Mouse (Mus musculus) spleen, postnatal 4 days (tissue): ENCODE results near the gene Gm16451.
"Not testable (repeated sequence)": the region's sequence is repeated elsewhere in the genome, so short reads cannot be mapped to it uniquely, and the experiment has no call there.

Experiments
- DNase-seq, 2 experiments: peaks; one replicate each; pipeline ENCODE4 v3.0.0; 2022; ENCODE audit warnings: low spot score in 2 of 2

The Gm16451 gene

GRCm38 (mm10) chr7:22118145-22118544, at the start of gene Gm16451:
Gene Gm16451 (minus strand): TSS chr7:22118245.
- not testable (repeated sequence) for DNase-seq

GRCm38 (mm10) chr7:22163935-22164334, 45.9 kb upstream of the Gm16451 start, which contains the start of gene Vmn1r142:
Gene Vmn1r142 (minus strand): TSS chr7:22164035.
- DNase-seq, result not testable (repeated sequence)

- DNase-seq, result not testable (repeated sequence)
Measured at GRCm38 (mm10) chr7:22134641-22135040, 16.6 kb upstream of the Gm16451 start, which contains the start of gene Gm10666. Gene Gm10666 (minus strand): TSS chr7:22134741.

GRCm38 (mm10) chr7:22068757-22069156, 49.3 kb downstream of the Gm16451 start, which contains the start of gene Vmn1r139:
Gene Vmn1r139 (plus strand): TSS chr7:22069057.
- not testable (repeated sequence) for DNase-seq
